Mouse (Mus musculus) lung, adult 2 months (tissue): ENCODE results near the gene Secisbp2l.

ENCODE experiments used
- CTCF ChIP-seq: fragments of 200-500 bp; IDR thresholded peaks from 2 replicates; pipeline ENCODE4 v1.5.1; 2011; ENCODE audit warnings: mild to moderate bottlenecking, low read length, control low read depth; ENCODE audit not compliant: insufficient read depth
- POLR2A ChIP-seq: fragments of 200-500 bp; IDR thresholded peaks from 2 replicates; pipeline ENCODE4 v1.6.1; 2011; ENCODE audit warnings: low read depth, mild to moderate bottlenecking, control low read depth, low read length, borderline replicate concordance; ENCODE audit errors: extremely low read depth

GRCm38 (mm10) chr2:125777018-125777417 lies 5.7 kb downstream of the Secisbp2l start:
- no peak for TF ChIP-seq POLR2A
- no peak for TF ChIP-seq CTCF
